Mouse (Mus musculus) mesoderm, embryonic 11.5 days (tissue): ENCODE measurements around the gene Six5.

Experiments
- DNase-seq: peaks from one replicate; pipeline ENCODE4 v3.0.0-alpha.2; 2012; ENCODE audit warnings: low read depth, low spot score

The Six5 gene

GRCm38 (mm10) chr7:19096421-19096976 is 2.1 kb downstream of the Six5 start:
- DNase-seq, result no peak

- DNase-seq, result no peak
Observed at GRCm38 (mm10) chr7:19097217-19097616, 2.8 kb downstream of the Six5 start.

GRCm38 (mm10) chr7:19097863-19098262 is 3.5 kb downstream of the Six5 start:
- no peak for DNase-seq

- no peak for DNase-seq
Observed at GRCm38 (mm10) chr7:19098811-19099210, 4.4 kb downstream of the Six5 start.

- no peak for DNase-seq
Observed at GRCm38 (mm10) chr7:19100290-19100689, 5.9 kb downstream of the Six5 start.

GRCm38 (mm10) chr7:19103741-19104140 is 9.3 kb downstream of the Six5 start:
- no peak for DNase-seq

- no peak for DNase-seq
Observed at GRCm38 (mm10) chr7:19104486-19104885, 10.1 kb downstream of the Six5 start.

- DNase-seq, result no peak
Observed at GRCm38 (mm10) chr7:19107436-19107835, 13.0 kb downstream of the Six5 start.

DNA sequence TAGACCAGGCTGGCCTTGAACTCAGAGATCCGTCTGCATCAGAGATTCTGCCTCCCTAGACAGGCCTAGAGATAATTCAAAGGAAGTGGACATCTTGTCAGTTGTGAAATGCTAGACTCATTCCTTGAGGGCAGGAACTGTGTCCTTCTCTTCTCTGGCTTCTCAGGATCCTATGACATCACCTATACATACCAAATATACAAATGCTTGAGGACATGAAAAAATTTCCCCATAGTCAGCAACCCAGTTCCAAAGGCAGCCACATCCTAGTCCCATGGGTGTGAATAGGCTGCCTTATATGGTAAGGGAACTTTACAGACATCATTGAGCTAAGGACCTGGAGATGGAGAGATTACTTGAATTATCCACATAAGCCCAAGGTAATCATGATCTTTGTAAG is 15.2 kb downstream of the Six5 start:
- DNase-seq, result no peak

DNA sequence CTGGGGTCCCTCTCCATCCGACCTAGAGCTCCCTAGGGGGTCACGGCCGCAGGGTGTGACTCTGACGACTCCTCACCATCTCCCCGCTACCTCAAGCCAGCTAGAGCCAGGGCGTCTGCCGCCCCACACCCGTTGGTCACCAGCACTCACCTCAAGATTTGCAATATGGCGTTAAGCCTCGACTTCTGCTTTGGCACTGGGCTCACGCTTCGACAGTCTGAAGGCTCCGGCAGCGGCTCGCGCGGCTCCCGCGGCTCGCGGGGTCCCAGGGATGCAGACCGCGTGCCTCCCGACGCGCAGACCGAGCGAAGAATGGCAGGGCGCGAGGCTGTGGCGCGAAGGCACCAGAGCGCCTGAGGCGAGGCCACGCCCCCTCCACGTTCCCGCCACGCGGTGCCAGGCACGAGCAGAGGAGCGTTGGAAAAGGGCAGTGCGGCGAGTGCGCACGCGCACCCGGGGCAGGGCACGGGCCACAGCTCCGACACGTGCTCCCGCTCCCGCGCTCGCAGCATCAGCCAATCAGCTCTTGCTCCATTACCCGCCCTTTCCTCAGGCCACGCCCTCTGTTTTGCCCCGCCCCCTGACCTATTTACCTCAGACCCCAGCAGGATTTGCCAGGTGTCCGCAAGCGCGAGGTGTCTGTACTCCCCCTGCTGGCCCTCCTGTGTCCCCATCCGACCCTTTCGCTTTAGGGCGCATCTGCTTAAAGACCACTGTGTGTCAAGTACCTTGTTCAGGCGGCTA is 23.8 kb downstream of the Six5 start, which contains the start of gene Gm4969:
TSS of gene Gm4969 (minus strand) at position 341 of the 744 bp plus-strand sequence.
- peak; percentile 67 for DNase-seq

- no peak for DNase-seq
Observed at GRCm38 (mm10) chr7:19119083-19119482, 24.7 kb downstream of the Six5 start.

GRCm38 (mm10) chr7:19119631-19120429 is 25.4 kb downstream of the Six5 start, which contains the start of gene Fbxo46:
Fbxo46 (plus strand) TSS chr7:19119859.
- DNase-seq, result peak; percentile 97

GRCm38 (mm10) chr7:19121686-19122085 is 27.3 kb downstream of the Six5 start:
- no peak for DNase-seq

- DNase-seq, result no peak
Observed at GRCm38 (mm10) chr7:19124713-19125112, 30.3 kb downstream of the Six5 start.

DNA sequence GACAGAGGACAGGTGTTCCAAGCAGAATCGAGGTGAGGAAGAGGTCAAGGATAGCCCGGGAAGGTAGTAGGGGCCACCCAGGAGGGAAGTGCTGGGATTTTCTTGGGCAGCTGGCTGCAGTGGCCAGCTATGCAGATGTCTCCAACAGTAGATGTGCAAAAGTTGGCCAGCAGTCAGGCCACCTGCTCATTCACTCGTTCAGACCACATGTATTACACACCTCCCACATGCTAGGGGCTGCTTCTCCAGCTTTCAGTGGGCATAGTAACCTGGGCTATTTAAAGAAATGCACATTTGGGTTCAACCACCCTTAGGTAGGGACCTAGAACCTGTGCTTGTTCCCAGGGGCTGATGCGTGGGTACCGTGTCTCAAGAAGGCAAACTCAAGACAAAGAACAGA is 33.4 kb downstream of the Six5 start:
- no peak for DNase-seq

GRCm38 (mm10) chr7:19129396-19129795 is 35.0 kb downstream of the Six5 start:
- no peak for DNase-seq

DNA sequence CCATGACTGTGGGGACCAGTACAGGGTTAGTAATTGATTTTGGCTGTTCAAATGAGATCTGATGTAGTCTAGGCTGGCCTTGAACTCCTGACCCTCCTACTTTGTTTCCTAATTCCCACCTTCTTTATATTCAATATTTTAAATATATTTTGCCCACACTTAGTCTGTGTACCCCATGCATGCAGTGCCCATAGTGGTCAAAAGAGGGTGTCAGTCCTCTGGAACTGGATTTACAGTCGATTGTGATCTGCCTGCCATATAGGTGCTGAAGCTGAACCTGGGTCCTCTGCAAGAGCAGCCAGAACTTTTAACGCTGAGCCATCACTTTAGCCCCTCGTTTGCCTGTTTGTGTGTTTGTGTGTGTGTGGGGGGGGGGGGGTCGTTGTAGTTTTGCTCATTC is 36.3 kb downstream of the Six5 start:
- no peak for DNase-seq

DNA sequence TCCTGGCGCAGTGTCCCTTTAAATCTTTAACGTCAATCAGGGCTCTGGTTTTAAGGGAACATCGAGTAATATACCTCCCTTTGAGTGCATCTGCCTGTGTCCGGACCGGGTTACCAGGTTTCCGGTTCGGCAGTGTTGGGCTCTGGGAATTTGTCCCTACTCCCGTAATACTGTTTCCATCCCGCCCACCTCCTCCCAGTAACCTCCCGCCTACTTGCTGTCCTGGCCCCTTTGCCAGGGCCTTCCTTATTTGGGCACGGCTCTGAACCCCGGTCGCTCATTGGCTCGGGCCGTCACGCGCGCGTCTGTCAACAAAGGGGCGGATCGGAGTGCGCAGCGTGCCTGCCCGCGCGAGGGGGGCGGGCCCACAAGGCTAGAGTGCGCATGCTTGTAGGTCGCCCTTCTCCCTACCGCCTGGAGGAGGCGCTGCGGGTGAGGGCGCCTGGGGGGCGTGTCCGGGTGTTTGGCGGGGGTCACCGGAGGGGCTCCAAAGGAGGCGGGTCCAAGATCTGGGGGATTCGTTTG is 37.0 kb downstream of the Six5 start:
- DNase-seq, result peak; percentile 97

DNA sequence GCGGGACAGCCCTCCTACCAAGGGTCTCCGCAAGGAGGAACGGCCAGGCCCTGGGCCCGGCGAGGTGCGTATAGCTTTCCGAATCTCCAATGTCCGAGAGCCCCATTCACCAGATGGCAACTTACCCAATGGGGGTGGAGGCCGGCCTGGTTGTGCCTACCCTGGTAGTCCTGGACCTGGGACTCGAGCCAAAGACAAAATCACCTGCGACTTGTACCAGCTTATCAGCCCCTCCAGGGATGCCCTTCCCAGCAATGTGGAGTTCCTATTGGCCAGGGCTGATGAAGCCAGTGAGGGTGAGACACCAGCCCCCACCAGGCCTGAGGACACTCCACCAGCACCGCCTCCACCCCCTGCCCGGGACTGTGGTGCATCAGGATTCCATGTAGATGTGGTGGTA is 41.8 kb downstream of the Six5 start:
- no peak for DNase-seq

DNA sequence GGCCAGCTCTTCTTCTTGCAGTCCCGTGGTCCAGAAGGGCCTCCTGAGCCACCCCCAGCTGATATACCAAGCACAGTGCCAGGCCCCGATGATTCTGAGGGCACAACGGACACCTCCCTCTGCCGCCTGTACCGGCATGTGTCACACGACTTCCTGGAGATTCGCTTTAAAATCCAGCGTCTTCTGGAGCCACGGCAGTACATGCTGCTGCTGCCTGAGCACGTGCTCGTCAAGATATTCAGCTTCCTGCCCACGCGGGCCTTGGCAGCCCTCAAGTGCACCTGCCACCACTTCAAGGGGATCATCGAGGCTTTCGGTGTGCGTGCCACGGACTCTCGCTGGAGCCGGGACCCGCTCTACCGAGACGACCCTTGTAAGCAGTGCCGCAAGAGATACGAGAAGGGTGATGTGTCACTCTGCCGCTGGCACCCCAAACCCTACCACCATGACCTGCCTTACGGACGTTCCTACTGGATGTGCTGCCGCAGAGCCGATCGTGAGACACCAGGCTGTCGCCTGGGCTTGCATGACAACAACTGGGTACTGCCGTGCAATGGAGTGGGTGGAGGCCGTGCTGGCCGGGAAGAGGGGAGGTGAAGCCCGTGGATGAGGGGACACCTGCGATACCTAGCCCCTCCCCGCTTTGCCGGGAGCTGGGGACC is 42.4 kb downstream of the Six5 start:
- DNase-seq, result no peak

DNA sequence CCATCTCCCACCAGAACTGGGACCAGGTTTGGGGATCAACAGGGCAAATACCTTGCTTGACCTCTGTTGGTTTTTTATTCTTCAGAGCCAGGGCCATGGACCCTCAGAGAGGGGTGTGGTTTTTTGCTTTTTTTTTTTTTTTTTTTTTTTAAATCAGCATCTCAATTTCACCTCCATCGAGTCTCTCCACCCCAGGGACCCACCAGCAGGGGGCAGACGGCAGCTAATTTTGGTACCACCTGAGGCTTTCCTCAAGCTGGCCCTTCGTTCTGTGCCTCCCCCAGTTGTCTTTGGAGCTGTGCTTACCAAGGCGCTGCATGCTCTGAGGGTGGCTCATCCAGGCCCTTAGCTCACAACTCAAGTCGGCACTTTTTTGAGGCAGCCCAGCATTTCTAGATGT is 43.0 kb downstream of the Six5 start:
- peak; percentile 43 for DNase-seq

DNA sequence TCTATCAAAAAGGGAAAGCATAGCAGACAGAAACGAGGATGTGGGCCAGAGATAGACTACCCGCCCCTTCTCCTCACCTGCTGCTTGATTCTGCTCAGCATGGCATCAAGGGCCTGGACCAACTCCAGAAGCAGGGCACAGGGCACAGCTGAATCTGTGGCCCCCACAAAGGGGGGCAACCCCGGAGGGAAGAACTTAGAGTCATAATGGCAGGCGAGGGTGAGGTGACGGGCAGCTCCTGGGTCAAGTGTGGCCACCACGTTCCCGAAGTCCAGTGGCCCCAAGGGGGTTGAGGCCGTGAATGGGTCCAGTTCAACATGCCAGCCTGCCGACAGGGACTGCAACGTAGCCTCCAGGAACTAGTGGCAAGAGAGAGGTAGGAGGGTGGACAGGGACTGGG is 52.4 kb downstream of the Six5 start:
- no peak for DNase-seq
